Mouse (Mus musculus) megakaryocyte, embryonic 14.5 days (primary cell): ENCODE data around the gene Nt5e. TPM values are rescaled to one million over a fixed set of nuclear protein-coding genes. Genes with fewer than 3 reads are reported as not detected.
A peak's percentile ranks its signal among the peaks of the same experiment; 100 is the strongest.
"Not testable (repeated sequence)": the region's sequence is repeated elsewhere in the genome, so short reads cannot be mapped to it uniquely, and the experiment has no call there.

ENCODE experiments used
- H3K27me3 ChIP-seq: replicated peaks from 2 replicates; pipeline ENCODE3; 2012; ENCODE audit warnings: inconsistent platforms
- H3K36me3 ChIP-seq: replicated peaks from 2 replicates; pipeline ENCODE3; 2012; ENCODE audit warnings: low read length, inconsistent platforms, mixed read lengths
- H3K4me1 ChIP-seq: 2 replicates; pipeline ENCODE4 v1.6.1; 2012; ENCODE audit warnings: inconsistent platforms
- H3K4me3 ChIP-seq: replicated peaks from 2 replicates; pipeline ENCODE3; 2012; ENCODE audit warnings: moderate library complexity, mild to moderate bottlenecking, inconsistent platforms
- H3K9me3 ChIP-seq: 2 replicates; pipeline ENCODE4 v1.6.1; 2012; ENCODE audit warnings: inconsistent platforms
- FLI1 ChIP-seq: IDR thresholded peaks from 2 replicates; pipeline ENCODE4 v1.6.1; 2012; ENCODE audit warnings: low read length, inconsistent platforms, mixed read lengths
- GATA1 ChIP-seq: IDR thresholded peaks from 3 replicates; pipeline ENCODE4 v1.6.1; 2012; ENCODE audit warnings: mixed read lengths, low read length, inconsistent platforms, borderline replicate concordance
- polyA plus RNA-seq: library from polyadenylated mRNA; stranded (reverse); fragments of >175 nt; gene quantifications from 2 replicates; pipeline ENCODE4 v1.2.3, GENCODE M21; 2012; ENCODE audit warnings: low replicate concordance; ENCODE audit not compliant: insufficient read depth

Gene Nt5e
- polyA plus RNA-seq, result 11.9 and 45.6 TPM in 2 replicates

GRCm38 (mm10) chr9:88326930-88327901, at the start of gene Nt5e:
Nt5e (plus strand) TSS chr9:88327197.
- Histone ChIP-seq H3K9me3 (no peaks in the 10 kb centered on the region), H3K27me3 (no peaks in the 10 kb centered on the region), H3K36me3 (peaks cover 27% of the 10 kb centered on the region), H3K4me1 (peaks cover 68% of the 10 kb centered on the region), H3K4me3 (peak within 1 kb of the TSS; percentile 97)
- TF ChIP-seq FLI1 (no peak), GATA1 (no peak)

DNA sequence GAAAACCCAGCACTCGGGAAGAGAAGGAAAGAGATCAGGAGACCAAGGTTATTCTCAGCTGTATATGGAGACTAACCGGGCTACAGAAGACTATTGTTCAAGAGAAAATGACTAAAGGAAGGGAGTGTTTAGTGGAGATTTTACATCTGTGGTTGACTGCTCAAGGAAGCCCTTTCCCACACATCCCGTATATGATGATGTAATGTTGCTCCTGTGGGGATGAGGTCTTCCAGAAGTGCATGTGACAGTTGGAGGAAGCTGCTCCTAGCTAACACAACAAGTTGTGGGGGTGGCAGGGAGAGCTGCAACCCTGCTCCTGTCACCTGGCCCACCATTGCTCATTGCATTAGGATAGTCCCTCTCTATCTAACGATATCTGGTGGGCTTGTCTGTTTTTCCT, 49.4 kb upstream of the Nt5e start:
- peaks cover 8% of the 10 kb centered on the region for H3K9me3 ChIP-seq
- peaks cover 40% of the 10 kb centered on the region for H3K4me1 ChIP-seq
- TF ChIP-seq FLI1, result no peak
- no peak for TF ChIP-seq GATA1
- no peaks in the 10 kb centered on the region for H3K36me3 ChIP-seq
- peak overlapping the region; percentile 20 for H3K4me3 ChIP-seq
- peaks cover 1% of the 10 kb centered on the region for H3K27me3 ChIP-seq

- TF ChIP-seq GATA1 (no peak), FLI1 (no peak)
- Histone ChIP-seq H3K4me3 (no peak overlapping the region), H3K27me3 (peaks cover 1% of the 10 kb centered on the region), H3K4me1 (peaks cover 33% of the 10 kb centered on the region), H3K9me3 (peaks cover 8% of the 10 kb centered on the region), H3K36me3 (no peaks in the 10 kb centered on the region)
Measured at GRCm38 (mm10) chr9:88279728-88280127, 47.3 kb upstream of the Nt5e start.

DNA sequence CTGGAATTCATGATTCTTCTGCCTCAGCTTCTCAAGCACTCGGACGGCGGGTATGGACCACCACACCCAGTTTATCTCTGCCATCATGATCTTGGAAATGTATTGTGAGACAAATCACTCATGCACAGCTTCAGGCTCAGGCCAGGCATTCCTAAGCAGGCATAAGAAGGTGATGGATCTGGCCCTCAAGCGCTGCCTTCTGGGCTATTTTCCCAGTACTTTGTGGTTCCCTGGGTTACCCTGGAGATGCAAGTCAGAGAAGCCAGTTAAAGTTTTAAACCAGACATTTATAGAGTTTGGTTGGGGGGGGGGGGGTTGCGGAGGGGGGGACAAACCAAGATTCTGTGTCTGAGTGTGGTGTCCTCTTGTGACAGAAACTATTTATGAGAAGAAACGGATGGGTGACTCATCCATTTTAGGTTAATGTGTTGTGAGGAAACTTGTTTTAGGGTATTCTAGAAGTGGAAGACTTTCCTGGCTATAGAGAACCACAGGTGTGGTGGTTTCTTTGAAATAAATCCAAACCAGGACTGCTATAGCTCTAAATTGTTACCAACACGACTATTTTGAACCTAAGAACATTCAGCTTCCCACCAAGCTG, 37.3 kb upstream of the Nt5e start:
- Histone ChIP-seq H3K9me3 (no peaks in the 10 kb centered on the region), H3K27me3 (no peaks in the 10 kb centered on the region), H3K36me3 (no peaks in the 10 kb centered on the region), H3K4me1 (peaks cover 20% of the 10 kb centered on the region), H3K4me3 (no peak overlapping the region)
- TF ChIP-seq FLI1 (no peak), GATA1 (no peak)

- Histone ChIP-seq H3K4me1 (peaks cover 30% of the 10 kb centered on the region), H3K9me3 (no peaks in the 10 kb centered on the region), H3K27me3 (no peaks in the 10 kb centered on the region), H3K4me3 (no peak overlapping the region), H3K36me3 (no peaks in the 10 kb centered on the region)
- no peak for TF ChIP-seq FLI1
Measured at GRCm38 (mm10) chr9:88292836-88293370, 34.1 kb upstream of the Nt5e start.

- H3K4me3 ChIP-seq, result no peak overlapping the region
- H3K36me3 ChIP-seq, result no peaks in the 10 kb centered on the region
- no peaks in the 10 kb centered on the region for H3K9me3 ChIP-seq
- TF ChIP-seq GATA1 (no peak), FLI1 (no peak)
- peaks cover 22% of the 10 kb centered on the region for H3K4me1 ChIP-seq
- no peaks in the 10 kb centered on the region for H3K27me3 ChIP-seq
Measured at GRCm38 (mm10) chr9:88295798-88296197, 31.2 kb upstream of the Nt5e start.

DNA sequence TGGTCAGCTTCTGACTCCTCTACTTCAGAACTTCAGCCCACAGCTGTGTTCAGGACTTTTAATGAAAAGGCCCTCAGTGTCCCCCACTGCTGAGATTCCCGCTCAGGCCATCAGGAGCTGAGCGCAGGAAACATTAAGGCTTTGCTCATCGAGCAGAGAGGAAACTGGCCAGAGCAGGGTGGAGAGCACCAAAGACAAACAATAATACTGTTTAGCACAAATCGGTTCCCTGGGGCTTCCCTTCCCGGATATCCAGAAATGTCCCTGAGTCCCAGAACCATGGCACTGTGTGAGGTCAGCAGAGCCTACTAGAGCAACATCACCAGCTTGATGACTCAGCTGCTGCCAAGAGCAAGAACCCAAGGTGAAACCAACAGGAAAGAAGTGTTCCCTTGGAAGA, 30.7 kb upstream of the Nt5e start:
- Histone ChIP-seq H3K9me3 (no peaks in the 10 kb centered on the region), H3K4me1 (peaks cover 22% of the 10 kb centered on the region), H3K27me3 (no peaks in the 10 kb centered on the region), H3K4me3 (no peak overlapping the region), H3K36me3 (no peaks in the 10 kb centered on the region)
- TF ChIP-seq GATA1, result no peak
- TF ChIP-seq FLI1, result no peak

DNA sequence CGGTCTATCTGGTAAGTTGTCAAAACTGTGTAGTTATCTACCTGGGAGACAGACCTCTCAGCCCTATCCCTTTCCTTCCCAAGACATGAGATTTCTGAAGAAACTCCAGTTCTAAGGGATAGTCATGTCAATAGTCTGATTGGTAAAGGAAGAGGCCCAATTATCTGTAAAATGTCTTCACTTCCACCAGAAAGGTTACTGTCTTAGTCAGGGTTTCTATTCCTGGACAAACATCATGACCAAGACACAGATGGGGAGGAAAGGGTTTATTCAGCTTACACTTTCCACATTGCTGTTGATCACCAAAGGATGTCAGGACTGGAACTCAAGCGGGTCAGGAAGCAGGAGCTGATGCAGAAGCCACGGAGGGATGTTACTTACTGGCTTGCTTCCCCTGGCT, 29.8 kb upstream of the Nt5e start:
- H3K27me3 ChIP-seq, H3K36me3 ChIP-seq, H3K4me3 ChIP-seq, H3K9me3 ChIP-seq: not testable (repeated sequence)
- H3K4me1 ChIP-seq, result peaks cover 22% of the 10 kb centered on the region

DNA sequence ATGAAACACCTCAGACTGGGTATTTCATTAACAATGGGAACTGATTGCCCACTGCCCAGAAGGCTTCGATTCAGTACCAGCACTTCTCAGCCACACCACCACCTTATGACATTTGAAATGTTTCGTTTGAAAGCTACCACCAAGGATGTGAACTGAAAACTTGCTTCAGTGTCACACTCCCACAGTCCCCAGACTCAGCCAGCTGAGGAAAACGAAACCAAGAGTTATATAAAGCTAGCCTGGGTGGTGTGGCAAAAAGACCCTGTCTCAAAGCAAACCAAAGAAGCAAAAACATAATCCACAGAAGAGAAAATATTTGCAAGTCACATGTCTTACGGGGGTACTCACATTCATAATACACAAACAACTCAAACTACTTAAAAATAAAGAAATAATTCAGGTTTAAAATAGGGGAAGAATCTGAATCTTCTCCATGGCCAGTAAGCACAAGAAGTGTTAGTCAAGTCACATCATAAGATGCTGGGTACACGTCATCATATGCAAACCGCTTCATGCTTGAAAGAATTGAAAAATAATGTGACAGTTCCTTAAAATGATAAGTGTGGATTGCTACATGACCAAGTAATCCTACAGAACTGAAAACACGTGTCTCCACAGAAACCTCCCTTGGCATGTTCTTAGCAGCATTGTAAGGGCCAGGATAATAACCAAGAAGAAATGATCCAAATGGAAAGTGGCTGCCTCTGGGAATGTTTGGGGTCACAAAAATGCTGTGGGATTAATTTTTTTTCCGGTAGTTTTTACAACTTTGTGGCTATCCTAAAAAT, 28.9 kb upstream of the Nt5e start:
- no peaks in the 10 kb centered on the region for H3K36me3 ChIP-seq
- H3K4me3 ChIP-seq, result no peak overlapping the region

More for the DNA sequence above, 28.9 kb upstream of the Nt5e start:
- TF ChIP-seq GATA1 (no peak), FLI1 (no peak)
- Histone ChIP-seq H3K27me3 (no peaks in the 10 kb centered on the region), H3K9me3 (no peaks in the 10 kb centered on the region), H3K4me1 (peaks cover 22% of the 10 kb centered on the region)
